Mouse (Mus musculus): ENCODE measurements around the gene Foxb1. TPM values are rescaled to one million over a fixed set of nuclear protein-coding genes. Genes with fewer than 3 reads are reported as not detected.

Gene Foxb1
- polyA plus RNA-seq (2015; fragmentation: Nextera tagmentation; extraction: Ambion mirVana) = not detected in 2 replicates

DNA sequence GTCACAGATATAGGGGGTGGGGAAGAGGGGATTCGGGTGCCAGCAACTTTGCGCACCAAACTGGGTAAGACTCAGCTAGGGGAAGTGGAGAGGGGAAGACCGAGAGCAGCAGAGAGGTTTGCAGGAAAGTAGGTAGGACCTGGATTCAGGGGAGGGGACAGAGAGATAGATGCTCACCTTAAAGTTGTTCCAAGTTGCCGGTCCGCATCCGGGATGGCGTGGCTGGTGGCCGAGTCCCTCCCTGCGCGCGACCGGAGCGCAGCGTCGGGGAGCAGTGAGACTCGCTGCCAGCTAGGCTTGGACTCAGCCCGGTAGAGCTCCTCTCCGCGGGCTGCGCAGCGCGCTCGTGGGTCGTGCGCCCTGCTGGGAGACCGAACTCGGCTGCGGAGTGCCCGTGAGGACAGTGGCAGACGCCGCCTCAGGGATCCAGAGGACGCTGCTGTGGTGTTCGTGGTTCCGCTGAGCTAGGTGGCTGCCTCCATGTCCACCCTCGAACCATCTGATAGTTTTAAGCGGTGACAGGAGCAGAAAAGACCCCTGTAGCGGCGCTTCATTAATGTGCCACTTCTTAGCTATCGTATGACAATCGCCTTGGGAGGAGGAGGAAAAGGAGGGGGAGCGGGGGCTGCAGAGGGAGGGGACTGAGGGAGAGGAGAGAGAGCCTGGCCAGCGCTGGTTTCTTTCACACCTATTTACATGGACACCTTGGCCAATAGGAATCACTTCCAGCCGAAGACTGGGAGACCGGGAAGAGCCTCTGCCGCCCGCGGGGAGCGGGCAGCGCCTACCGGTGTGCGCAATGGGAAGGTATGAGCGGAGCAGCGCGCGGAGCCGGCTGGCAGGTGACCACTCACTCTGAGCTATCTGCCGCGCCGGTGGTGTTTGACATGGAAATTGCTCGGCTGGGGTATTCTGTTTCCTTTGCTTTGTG is at the start of gene Foxb1:
Gene Foxb1, minus strand, starts transcription at position 570 of the 931 bp plus-strand sequence.
- Histone ChIP-seq H3K4me3 (no peak within 1 kb of the TSS), H3K4me2 (peak within 1 kb of the TSS; percentile 14; the same call in 1 of the 2 replicates)

DNA sequence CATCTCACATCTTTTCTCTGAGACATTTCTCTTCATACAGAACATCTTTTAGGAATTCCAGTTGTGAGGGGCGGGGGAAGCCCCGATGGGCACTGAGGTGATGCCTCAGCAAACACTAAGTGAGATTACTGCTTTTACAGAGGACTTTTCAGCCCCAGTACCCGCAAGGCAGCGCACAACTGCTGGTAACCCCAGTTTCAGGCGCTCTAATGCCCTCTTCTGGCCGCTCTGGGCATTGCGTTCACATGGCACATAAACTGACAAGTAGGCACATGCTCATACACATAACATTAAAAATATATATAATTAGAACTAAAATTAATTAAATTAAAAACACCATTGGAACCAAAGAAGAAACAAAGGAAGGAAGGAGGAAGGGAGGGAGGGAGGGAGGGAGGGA is 29.8 kb upstream of the Foxb1 start:
- H3K27me3 ChIP-seq = no peaks in the 10 kb centered on the region

More for the DNA sequence above, at the start of gene Foxb1:
- no peak within 1 kb of the TSS for H3K27ac ChIP-seq
- no peaks in the 10 kb centered on the region for H3K36me3 ChIP-seq
- WGBS = under 1% methylated on average over 60 of the region's 60 CpGs
- no peak within 1 kb of the TSS for H3K9ac ChIP-seq
- H3K27me3 ChIP-seq = peaks cover 100% of the 10 kb centered on the region
- no peaks in the 10 kb centered on the region for H3K9me3 ChIP-seq
- no peak for ATAC-seq (ENCODE audit: borderline replicate concordance, extremely low read depth, low FRiP score, low TSS enrichment)
- H3K4me1 ChIP-seq = peaks cover 26% of the 10 kb centered on the region; the same call in 1 of the 2 replicates

GRCm38 (mm10) chr9:69779996-69780395 is 19.3 kb upstream of the Foxb1 start:
- no peaks in the 10 kb centered on the region for H3K4me1 ChIP-seq
- no peaks in the 10 kb centered on the region for H3K36me3 ChIP-seq
- no peaks in the 10 kb centered on the region for H3K9me3 ChIP-seq
- no peak overlapping the region for H3K27ac ChIP-seq
- ATAC-seq (ENCODE audit: borderline replicate concordance, extremely low read depth, low FRiP score, low TSS enrichment) = no peak
- H3K4me2 ChIP-seq = no peak overlapping the region
- peaks cover 22% of the 10 kb centered on the region for H3K27me3 ChIP-seq
- H3K4me3 ChIP-seq = no peak overlapping the region
- H3K9ac ChIP-seq = no peak overlapping the region
- 69% methylated on average over 2 of the region's 2 CpGs for WGBS

More for the DNA sequence above, 29.8 kb upstream of the Foxb1 start:
- Histone ChIP-seq H3K4me3 (no peak overlapping the region), H3K36me3 (no peaks in the 10 kb centered on the region), H3K4me2 (no peak overlapping the region), H3K4me1 (no peaks in the 10 kb centered on the region), H3K9ac (no peak overlapping the region), H3K27ac (no peak overlapping the region), H3K9me3 (no peaks in the 10 kb centered on the region)
- ATAC-seq (ENCODE audit: borderline replicate concordance, extremely low read depth, low FRiP score, low TSS enrichment) = no peak
- WGBS = 53% methylated on average over 7 of the region's 7 CpGs

GRCm38 (mm10) chr9:69769949-69770585 is 9.3 kb upstream of the Foxb1 start:
- no peak for ATAC-seq (ENCODE audit: borderline replicate concordance, extremely low read depth, low FRiP score, low TSS enrichment)
- Histone ChIP-seq H3K9ac (no peak overlapping the region), H3K4me1 (no peaks in the 10 kb centered on the region), H3K27ac (no peak overlapping the region), H3K4me3 (no peak overlapping the region), H3K4me2 (no peak overlapping the region), H3K36me3 (no peaks in the 10 kb centered on the region), H3K9me3 (no peaks in the 10 kb centered on the region), H3K27me3 (peaks cover 97% of the 10 kb centered on the region)
- WGBS = 4% methylated on average over 21 of the region's 21 CpGs

DNA sequence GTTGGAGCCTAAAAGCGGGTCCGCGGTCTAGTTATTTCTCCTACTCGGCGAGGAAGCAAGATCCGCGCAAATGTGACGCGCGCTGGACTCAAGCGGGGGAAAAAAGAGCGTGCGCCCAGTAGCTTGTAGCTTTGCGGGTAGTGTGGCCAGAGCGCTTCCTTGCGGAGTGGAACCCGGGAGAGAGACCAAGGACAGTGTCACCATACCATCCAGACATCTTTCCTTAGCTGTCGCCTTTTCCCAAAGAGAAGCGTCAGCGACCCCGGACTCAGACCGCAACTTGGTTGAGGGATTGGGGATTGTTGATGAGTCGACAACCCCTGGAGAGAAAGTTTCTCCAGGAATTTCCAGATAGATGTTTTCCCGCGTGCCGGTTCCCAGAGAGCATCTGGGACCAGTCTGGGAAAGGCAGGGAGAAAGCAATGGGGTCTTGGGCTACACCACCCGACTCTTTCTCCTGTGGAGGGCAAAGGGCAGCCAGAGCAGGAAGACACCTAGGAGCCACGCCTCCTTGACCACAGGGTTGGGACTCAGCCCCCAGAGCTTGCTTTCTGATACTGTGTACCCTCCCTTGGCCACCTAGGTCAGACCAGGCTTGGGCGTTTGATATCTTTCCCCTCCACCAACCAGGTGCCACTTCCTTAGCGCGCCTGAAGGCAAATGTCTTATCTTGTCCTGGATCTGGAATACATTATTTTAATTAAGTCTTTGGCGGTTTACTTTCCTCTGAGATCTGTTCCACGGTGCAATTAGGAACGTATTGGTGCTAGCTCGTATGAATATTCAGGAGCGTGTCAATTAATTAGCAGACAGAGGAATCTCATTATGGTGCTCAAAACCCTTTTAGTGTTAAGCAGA is 8.6 kb upstream of the Foxb1 start:
- no peak overlapping the region for H3K27ac ChIP-seq
- no peaks in the 10 kb centered on the region for H3K9me3 ChIP-seq
- H3K27me3 ChIP-seq = peaks cover 100% of the 10 kb centered on the region
- ATAC-seq (ENCODE audit: borderline replicate concordance, extremely low read depth, low FRiP score, low TSS enrichment) = no peak
- 1% methylated on average over 36 of the region's 36 CpGs for WGBS
- H3K4me3 ChIP-seq = no peak overlapping the region
- no peaks in the 10 kb centered on the region for H3K4me1 ChIP-seq
- no peaks in the 10 kb centered on the region for H3K36me3 ChIP-seq
- no peak overlapping the region for H3K9ac ChIP-seq
- H3K4me2 ChIP-seq = no peak overlapping the region

DNA sequence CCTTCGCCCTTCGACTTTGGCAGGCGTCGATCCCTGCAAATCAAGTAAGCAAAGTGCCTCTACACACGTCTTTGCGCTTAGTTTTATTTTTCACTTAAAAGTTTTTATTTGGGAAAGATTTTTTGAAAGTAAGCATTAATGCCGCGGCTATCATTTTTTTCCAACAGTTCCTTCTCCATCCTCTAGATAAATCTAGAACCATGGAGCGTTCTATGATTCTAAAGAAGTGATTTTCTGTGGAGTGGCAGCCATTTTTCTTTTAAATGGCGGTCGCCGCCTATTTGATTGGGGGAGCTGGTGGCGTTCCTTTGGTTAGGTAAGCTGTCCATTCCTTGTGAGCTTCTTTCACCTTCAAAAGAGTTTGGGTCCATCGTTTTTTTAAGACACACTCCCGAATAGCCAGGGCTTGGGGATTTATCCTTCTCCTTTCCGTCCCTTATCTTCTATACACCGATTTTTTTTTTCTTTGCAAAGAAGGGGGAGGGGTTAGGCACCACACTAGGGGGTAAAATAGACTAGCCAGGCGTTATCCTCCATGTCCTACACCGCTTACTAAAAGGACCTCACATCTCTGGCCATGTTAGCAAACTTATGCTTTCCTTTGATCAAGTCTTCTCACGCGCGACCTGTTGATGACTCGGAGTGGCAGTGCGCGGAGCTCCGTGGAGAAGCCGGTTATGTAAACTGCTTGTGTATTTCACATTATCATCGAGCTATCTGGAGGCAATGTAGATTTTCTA is 7.6 kb upstream of the Foxb1 start:
- no peak overlapping the region for H3K9ac ChIP-seq
- no peaks in the 10 kb centered on the region for H3K4me1 ChIP-seq
- H3K36me3 ChIP-seq = no peaks in the 10 kb centered on the region
- peaks cover 100% of the 10 kb centered on the region for H3K27me3 ChIP-seq
- WGBS = 2% methylated on average over 28 of the region's 28 CpGs
- H3K27ac ChIP-seq = no peak overlapping the region
- H3K4me3 ChIP-seq = no peak overlapping the region
- H3K4me2 ChIP-seq = no peak overlapping the region
- no peak for ATAC-seq (ENCODE audit: borderline replicate concordance, extremely low read depth, low FRiP score, low TSS enrichment)
- no peaks in the 10 kb centered on the region for H3K9me3 ChIP-seq

DNA sequence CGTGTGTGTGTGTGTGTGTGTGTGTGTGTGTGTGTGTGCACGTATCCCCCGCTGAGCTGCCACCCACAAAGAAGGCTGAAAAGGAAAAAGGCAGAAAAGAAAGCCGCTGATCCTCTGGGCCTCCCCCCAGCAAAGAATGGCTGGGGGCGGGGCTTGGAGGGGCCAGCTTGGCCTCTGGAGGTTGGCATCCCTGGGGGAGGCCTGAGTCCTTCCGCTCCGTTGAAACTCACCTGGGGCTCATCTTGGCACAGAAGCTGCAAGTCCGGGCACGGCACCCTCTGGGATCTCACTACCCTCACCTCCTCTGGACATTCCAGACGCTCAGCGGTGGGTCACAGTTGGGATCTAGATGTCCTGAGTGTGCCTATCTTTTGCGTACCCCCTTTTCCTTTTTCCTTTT is 6.7 kb upstream of the Foxb1 start:
- H3K4me1 ChIP-seq = peaks cover 4% of the 10 kb centered on the region; the same call in 1 of the 2 replicates
- no peak overlapping the region for H3K4me3 ChIP-seq
- ATAC-seq (ENCODE audit: borderline replicate concordance, extremely low read depth, low FRiP score, low TSS enrichment) = no peak
- no peaks in the 10 kb centered on the region for H3K36me3 ChIP-seq
- H3K27ac ChIP-seq = no peak overlapping the region
- no peak overlapping the region for H3K4me2 ChIP-seq
- peaks cover 100% of the 10 kb centered on the region for H3K27me3 ChIP-seq
- H3K9me3 ChIP-seq = no peaks in the 10 kb centered on the region
- H3K9ac ChIP-seq = no peak overlapping the region
- WGBS = 2% methylated on average over 9 of the region's 12 CpGs

- 3% methylated on average over 4 of the region's 4 CpGs for WGBS
- H3K9ac ChIP-seq = no peak overlapping the region
- ATAC-seq (ENCODE audit: borderline replicate concordance, extremely low read depth, low FRiP score, low TSS enrichment) = no peak
- H3K36me3 ChIP-seq = no peaks in the 10 kb centered on the region
- H3K4me1 ChIP-seq = peaks cover 4% of the 10 kb centered on the region; the same call in 1 of the 2 replicates
- H3K4me2 ChIP-seq = no peak overlapping the region
- no peak overlapping the region for H3K4me3 ChIP-seq
- H3K27me3 ChIP-seq = peaks cover 100% of the 10 kb centered on the region
- H3K27ac ChIP-seq = no peak overlapping the region
- no peaks in the 10 kb centered on the region for H3K9me3 ChIP-seq
Observed at GRCm38 (mm10) chr9:69766936-69767335, 6.2 kb upstream of the Foxb1 start.

DNA sequence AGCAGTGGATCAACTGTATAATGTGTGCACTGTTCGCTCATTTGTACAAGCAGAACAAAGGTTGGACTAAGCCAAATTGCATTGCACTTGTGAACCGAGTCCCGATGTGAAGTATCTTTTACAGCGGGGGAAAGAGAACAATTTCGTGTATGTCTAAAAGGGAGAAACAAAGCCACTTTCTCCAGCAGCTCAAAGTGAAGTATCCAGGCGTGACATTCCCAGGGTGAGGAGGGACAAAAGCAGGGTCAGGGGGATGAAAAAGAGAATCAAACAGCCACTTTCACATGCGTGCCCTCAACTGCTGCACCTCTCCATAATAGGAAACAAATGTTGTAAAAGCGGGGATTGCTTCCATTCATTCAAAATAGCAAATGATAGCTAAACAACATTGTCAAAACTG is 5.6 kb upstream of the Foxb1 start:
- Histone ChIP-seq H3K27ac (no peak overlapping the region), H3K9me3 (no peaks in the 10 kb centered on the region), H3K9ac (no peak overlapping the region), H3K4me1 (peaks cover 4% of the 10 kb centered on the region; the same call in 1 of the 2 replicates), H3K27me3 (peaks cover 100% of the 10 kb centered on the region), H3K36me3 (no peaks in the 10 kb centered on the region), H3K4me2 (no peak overlapping the region), H3K4me3 (no peak overlapping the region)
- no peak for ATAC-seq (ENCODE audit: borderline replicate concordance, extremely low read depth, low FRiP score, low TSS enrichment)
- 1% methylated on average over 8 of the region's 8 CpGs for WGBS

GRCm38 (mm10) chr9:69765483-69766050 is 4.8 kb upstream of the Foxb1 start:
- no peak for ATAC-seq (ENCODE audit: borderline replicate concordance, extremely low read depth, low FRiP score, low TSS enrichment)
- H3K4me1 ChIP-seq = peaks cover 9% of the 10 kb centered on the region; the same call in 1 of the 2 replicates
- WGBS = 4% methylated on average over 8 of the region's 8 CpGs

More at GRCm38 (mm10) chr9:69765483-69766050, 4.8 kb upstream of the Foxb1 start:
- H3K27ac ChIP-seq = no peak overlapping the region
- no peak overlapping the region for H3K4me2 ChIP-seq
- no peaks in the 10 kb centered on the region for H3K36me3 ChIP-seq
- H3K9me3 ChIP-seq = no peaks in the 10 kb centered on the region
- no peak overlapping the region for H3K9ac ChIP-seq
- H3K4me3 ChIP-seq = no peak overlapping the region
- H3K27me3 ChIP-seq = peaks cover 100% of the 10 kb centered on the region
